Mouse (Mus musculus) right cerebral cortex, adult 2 months (tissue): ENCODE measurements around the gene Cryz.
A peak's percentile ranks its signal among the peaks of the same experiment; 100 is the strongest.

Experiments used
- DNase-seq, 2 experiments: peaks; one replicate each; pipeline ENCODE4 v3.0.0; 2021 to 2022; ENCODE audit warnings: low spot score in 2 of 2

Gene Cryz

GRCm38 (mm10) chr3:154596488-154596933, at the start of gene Cryz:
Cryz (plus strand) TSS chr3:154596711.
- peak; percentile 94 to 96 for DNase-seq

- DNase-seq, result peak; percentile 9 to 14
Measured at GRCm38 (mm10) chr3:154547549-154548426, 48.7 kb upstream of the Cryz start.

GRCm38 (mm10) chr3:154548868-154549301, 47.6 kb upstream of the Cryz start:
- DNase-seq, result no peak

- DNase-seq, result no peak
Measured at GRCm38 (mm10) chr3:154550326-154551034, 46.0 kb upstream of the Cryz start.

GRCm38 (mm10) chr3:154551035-154551411, 45.5 kb upstream of the Cryz start:
- DNase-seq, result no peak

GRCm38 (mm10) chr3:154562192-154562591, 34.3 kb upstream of the Cryz start:
- DNase-seq, result no peak

GRCm38 (mm10) chr3:154565437-154565836, 31.1 kb upstream of the Cryz start:
- DNase-seq, result no peak

GRCm38 (mm10) chr3:154570029-154570575, 26.4 kb upstream of the Cryz start:
- no peak for DNase-seq

GRCm38 (mm10) chr3:154570786-154571185, 25.7 kb upstream of the Cryz start:
- DNase-seq, result no peak

- DNase-seq, result peak; percentile 68 to 83
Measured at GRCm38 (mm10) chr3:154572341-154572972, 24.1 kb upstream of the Cryz start.

- no peak for DNase-seq
Measured at GRCm38 (mm10) chr3:154573666-154574065, 22.8 kb upstream of the Cryz start.

GRCm38 (mm10) chr3:154577895-154578294, 18.6 kb upstream of the Cryz start:
- DNase-seq, result no peak

- no peak for DNase-seq
Measured at GRCm38 (mm10) chr3:154584351-154584750, 12.2 kb upstream of the Cryz start.

- no peak for DNase-seq
Measured at GRCm38 (mm10) chr3:154590971-154591370, 5.5 kb upstream of the Cryz start.

- DNase-seq, result no peak
Measured at GRCm38 (mm10) chr3:154591621-154592020, 4.9 kb upstream of the Cryz start.

- DNase-seq, result no peak
Measured at GRCm38 (mm10) chr3:154593596-154593995, 2.9 kb upstream of the Cryz start.

- DNase-seq, result no peak
Measured at GRCm38 (mm10) chr3:154594156-154594555, 2.4 kb upstream of the Cryz start.

GRCm38 (mm10) chr3:154596934-154597554, 533 bp downstream of the Cryz start, which contains the start of gene Tyw3:
Tyw3 (minus strand) TSS chr3:154597104.
- DNase-seq, result peak; percentile 98 to 100

GRCm38 (mm10) chr3:154597561-154597960, 1.1 kb downstream of the Cryz start:
- DNase-seq, result no peak

- no peak for DNase-seq
Measured at GRCm38 (mm10) chr3:154602141-154602540, 5.6 kb downstream of the Cryz start.

- no peak for DNase-seq
Measured at GRCm38 (mm10) chr3:154604871-154605270, 8.4 kb downstream of the Cryz start.
